Mouse (Mus musculus): ENCODE results near the gene Mrpl22.

The Mrpl22 gene

GRCm38 (mm10) chr11:58171459-58172091 is at the start of gene Mrpl22:
TSS of gene Mrpl22 (plus strand) at chr11:58171661.
- in situ Hi-C loops (cut with MboI, MseI): loop anchor here (5.0 kb wide), 1 partner anchor 136 kb away; the partner anchor contains the start of gene Zfp692

DNA sequence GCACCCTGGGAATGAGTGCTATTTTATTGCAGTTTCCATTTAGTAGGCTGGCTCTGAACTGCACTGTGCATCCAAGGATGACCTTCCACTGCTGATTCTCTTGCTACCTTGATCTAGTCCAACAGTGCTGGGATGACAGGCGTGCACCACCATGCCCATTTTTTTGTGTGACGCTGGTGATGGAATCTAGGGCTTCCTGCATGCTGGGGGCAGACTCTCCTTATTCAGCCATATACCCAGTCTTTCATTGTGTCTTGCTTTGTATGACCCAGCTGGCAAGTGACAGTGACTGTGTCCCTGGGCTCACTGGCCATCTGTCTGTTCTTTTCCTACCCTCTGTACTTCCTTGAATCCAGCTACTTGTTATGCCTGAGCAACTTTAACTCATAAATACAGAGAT is 47.8 kb upstream of the Mrpl22 start:
- in situ Hi-C loops (cut with MboI, MseI): no loop called here

DNA sequence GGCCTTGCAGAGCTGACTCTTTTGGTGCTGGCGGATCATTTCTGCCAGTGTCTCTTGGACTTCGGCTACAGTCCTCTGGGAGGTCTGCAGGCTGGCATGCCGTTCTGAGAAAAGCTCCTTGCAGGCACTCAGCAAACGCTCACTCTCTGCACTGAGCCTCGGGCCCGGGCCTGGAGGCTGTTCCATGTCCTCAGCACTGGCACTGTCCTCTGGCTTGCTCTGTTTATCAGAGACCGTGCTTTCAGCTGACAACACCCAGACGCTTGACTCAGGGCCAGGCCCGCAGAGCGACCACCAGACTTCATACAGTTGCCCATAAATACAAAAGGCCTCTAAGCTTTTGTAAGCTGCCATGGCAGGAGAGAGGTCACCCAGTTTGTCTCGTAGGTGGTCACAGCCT is 46.4 kb upstream of the Mrpl22 start:
- in situ Hi-C loops (cut with MboI, MseI): no loop called here

GRCm38 (mm10) chr11:58126397-58127160 is 44.9 kb upstream of the Mrpl22 start:
- in situ Hi-C loops (cut with MboI, MseI): no loop called here

DNA sequence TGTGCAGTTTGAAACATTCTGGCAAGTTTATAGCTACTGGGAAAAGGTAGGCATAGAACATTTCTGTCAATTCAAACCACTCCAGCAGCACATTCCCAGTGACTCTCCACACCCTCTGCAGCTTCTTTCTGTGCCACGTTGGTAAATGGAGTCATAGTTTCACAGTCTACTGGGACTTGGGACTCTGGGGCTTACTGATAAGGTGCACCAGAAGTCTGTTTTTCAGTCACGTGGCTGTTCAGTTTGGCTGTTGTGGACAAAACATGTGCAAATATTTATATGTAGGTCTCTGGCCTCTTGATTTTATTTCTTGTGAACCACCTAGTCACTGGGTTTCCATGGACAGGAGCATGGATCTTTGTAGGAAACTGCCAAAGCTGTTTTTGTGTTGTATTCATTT is 43.9 kb upstream of the Mrpl22 start:
- in situ Hi-C loops (cut with MboI, MseI): no loop called here

- in situ Hi-C loops (cut with MboI, MseI): no loop called here
Measured at GRCm38 (mm10) chr11:58129302-58129843, 42.1 kb upstream of the Mrpl22 start.

- in situ Hi-C loops (cut with MboI, MseI): no loop called here
Measured at GRCm38 (mm10) chr11:58132026-58132425, 39.4 kb upstream of the Mrpl22 start.

DNA sequence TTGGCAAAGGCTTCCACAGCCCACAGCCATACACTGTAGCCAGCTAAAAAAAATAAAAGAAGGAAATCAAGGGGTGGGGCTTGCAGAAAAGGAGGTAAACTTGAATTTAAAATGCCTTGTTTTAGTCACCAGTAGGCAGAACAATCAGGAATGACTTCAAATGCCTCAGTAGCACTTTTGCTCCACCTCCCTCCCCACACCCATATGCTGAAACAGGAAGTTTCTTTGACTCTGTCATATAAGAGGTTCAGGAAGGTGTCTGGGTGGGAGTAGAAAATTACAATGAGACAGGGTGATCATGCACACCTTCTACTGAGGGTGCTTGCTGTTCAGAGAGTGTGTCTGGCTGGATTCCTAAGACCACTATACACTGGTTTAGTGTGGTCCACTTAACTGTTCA is 36.6 kb upstream of the Mrpl22 start:
- in situ Hi-C loops (cut with MboI, MseI): no loop called here

DNA sequence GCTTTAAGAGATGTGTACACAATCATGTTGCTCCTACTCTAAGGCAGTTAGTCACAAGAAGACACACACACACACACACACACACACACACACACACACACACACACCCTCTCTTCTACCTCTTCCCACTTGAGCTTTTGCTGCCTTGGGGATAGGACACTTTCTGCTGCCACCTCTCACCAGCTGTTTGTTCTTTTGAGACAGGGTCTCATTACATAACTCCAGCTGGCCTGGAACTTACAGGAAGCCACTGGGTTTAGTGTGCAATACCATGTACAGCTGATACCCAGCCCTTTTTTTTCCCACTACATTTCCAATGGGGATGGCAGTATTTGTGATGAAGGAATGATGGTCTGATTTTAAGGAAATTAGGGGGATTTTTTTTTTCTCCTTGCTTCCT is 36.2 kb upstream of the Mrpl22 start:
- in situ Hi-C loops (cut with MboI, MseI): no loop called here

DNA sequence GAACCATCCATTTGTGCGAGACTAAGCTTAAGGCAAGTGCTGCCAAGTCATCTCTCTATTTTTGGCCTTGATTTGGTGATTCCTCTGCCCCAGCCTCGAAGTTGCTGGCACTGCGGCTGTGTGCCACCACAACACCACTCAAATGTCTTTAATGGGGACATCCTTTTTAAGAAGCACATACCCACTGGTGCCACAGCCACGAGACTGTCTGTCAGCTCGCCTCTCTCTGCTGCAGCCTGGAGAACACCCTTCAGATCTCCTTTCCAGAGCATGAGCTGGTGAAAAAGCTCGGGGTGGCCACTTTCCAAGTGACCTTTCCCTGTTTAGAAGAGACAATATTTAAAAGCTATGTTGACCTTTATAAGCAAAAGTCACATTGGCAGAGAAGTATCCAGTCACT is 34.8 kb upstream of the Mrpl22 start:
- in situ Hi-C loops (cut with MboI, MseI): no loop called here

DNA sequence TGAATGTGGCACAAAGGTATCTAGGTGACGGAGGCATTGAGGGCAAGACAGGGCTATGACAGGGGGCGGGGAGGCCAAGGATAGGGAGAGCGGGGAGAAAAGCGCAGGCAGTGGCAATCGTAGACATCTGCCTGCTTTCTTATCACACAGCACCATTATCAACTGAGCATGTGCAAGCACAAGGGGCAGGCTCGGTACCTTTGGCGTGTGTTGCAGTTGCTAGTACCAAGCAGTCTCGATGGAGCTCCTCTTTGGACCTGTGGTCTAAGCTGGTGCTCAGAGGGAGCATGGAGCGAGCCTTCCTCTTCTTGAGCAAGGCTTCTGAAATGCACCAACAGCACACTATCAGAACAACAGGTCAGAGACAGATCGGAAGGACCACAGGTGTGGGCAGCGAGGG is 32.6 kb upstream of the Mrpl22 start:
- in situ Hi-C loops (cut with MboI, MseI): no loop called here

DNA sequence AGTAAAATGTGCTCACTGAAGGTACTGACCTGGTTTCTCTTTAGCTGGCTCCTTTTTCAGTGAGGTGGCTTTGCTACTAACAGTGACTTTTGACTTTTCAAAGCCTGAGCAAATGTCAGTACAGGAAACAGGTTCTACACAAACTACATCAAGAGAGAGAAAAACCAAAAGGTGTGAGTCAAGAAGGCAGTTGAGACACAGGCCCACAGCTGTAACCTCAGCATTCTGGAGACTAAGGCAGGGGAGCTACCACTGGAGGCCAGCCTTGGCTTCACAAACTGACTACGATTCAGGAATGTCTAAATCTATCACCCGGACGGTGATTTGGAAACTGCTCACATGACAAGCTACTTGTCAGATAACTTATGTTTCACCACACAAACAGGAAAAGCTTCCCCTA is 32.0 kb upstream of the Mrpl22 start:
- in situ Hi-C loops (cut with MboI, MseI): no loop called here

- in situ Hi-C loops (cut with MboI, MseI): no loop called here
Measured at GRCm38 (mm10) chr11:58143704-58144426, 27.6 kb upstream of the Mrpl22 start.

GRCm38 (mm10) chr11:58146241-58146640 is 25.2 kb upstream of the Mrpl22 start:
- in situ Hi-C loops (cut with MboI, MseI): no loop called here

DNA sequence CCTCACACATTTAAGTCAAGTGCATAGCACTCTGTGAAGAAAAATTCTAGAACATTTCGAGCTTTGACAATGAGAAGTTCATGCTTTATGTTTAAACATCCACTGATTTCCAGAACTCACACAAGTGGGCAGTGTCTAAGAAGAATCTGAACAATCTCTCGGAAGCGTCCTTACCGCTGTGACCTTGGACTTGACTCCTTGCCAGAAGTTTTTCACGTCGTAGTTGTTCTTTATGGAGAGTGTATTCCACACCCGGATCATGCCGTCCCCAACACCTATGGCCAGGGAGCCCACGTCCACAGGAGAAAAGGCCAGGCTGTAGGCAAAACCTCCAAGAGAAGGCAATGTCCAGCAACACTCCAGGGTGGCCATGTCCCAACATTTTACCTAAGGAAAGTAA is 16.0 kb upstream of the Mrpl22 start:
- in situ Hi-C loops (cut with MboI, MseI): no loop called here

GRCm38 (mm10) chr11:58156871-58157270 is 14.6 kb upstream of the Mrpl22 start:
- in situ Hi-C loops (cut with MboI, MseI): no loop called here

DNA sequence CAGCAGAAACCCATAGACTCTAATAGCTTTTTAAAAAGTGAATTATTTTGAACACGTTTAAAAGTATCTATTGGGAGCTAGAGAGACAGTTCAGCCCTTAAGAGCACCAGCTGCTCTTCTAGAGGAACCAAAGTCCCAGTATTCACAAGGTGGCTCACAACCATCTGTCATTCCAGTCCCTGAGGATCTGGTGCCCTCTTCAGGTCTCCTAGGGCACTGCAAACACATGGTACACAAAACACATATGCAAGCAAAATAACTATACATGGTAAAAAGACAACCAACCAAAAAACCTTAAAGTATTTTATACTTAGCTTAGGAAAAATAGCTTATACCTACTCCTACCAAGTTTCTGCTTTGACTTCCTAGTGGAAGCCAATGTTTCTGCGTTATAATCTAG is 6.4 kb upstream of the Mrpl22 start:
- in situ Hi-C loops (cut with MboI, MseI): loop anchor here (10.0 kb wide), 1 partner anchor 210 kb away; no protein-coding TSS in a partner anchor

DNA sequence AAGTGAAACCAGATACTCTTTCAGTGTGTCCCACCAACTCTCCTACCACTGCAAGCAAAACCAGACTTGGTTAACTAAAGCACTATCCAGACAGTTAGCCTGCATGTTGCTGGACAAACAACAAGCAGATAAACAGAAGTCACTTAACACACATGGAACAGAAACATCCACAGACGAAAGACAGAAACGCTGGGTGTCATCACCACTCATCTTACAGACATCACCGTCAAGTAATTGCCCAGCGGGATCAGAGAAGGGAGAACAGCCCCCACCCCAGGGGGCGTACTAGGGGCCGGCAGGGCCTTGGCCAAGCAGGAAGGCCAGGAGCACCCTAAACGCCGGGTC is 3.7 kb upstream of the Mrpl22 start:
- in situ Hi-C loops (cut with MboI, MseI): loop anchor here (10.0 kb wide), 1 partner anchor 213 kb away; no protein-coding TSS in a partner anchor

DNA sequence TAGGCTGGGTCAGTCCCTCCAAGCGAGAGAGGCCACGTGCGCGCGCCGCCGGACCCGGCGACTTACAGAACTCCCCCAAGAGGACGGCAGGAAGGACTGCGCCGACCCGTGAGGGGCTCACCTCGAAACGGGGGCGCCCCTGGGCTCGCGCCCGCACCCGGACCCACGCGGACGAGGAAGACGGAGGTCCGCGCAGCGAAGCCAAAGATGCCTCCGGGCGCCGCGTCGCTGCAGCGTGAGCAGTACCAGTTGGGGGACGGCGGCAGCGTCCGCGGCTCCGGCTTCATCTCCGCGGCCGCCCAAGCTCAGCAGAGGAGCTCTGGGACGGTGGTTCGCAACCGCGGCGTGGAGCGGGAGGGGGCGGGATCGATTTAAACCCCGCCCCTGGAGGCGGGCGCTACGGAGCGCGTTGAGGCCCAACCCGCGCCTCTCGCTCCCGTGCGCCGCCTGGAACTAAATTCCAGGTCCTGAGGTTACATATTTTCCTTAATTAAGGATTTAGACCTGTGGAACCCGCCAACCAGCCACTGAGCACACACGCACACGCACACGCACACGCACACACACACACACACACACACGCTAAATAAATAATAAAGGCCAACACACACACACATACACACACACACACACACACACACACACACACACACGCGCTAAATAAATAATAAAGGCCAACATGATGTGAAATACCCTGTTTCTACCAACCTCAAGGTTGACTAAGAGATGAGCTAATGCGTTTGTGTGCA is 3.1 kb upstream of the Mrpl22 start, which contains the start of gene Gemin5:
Gene Gemin5, minus strand, starts transcription at position 373 of the 749 bp plus-strand sequence.
- in situ Hi-C loops (cut with MboI, MseI): loop anchor here (10.0 kb wide), 1 partner anchor 214 kb away; no protein-coding TSS in a partner anchor

DNA sequence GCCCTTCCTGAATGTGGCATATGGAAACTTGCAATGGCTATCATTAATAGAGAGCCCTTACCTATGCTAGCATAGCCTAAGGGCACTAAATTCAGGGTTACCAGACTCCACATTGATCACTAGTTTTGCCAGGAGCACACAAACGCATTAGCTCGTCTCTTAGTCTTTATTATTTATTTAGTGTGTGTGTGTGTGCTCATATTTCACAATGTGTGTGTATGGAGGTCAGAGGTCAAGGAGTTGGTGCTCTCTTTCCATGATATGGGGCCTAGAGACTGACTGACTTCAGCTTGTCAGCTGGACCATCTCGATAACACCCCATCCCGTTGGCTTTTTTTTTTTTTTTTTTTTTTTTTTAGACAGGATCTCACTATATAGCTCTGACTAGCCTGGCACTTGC is 1.8 kb upstream of the Mrpl22 start:
- in situ Hi-C loops (cut with MboI, MseI): loop anchor here (5.0 to 10.0 kb wide), 2 partner anchors 138 to 215 kb away; partner anchors contain the start of gene Zfp692

DNA sequence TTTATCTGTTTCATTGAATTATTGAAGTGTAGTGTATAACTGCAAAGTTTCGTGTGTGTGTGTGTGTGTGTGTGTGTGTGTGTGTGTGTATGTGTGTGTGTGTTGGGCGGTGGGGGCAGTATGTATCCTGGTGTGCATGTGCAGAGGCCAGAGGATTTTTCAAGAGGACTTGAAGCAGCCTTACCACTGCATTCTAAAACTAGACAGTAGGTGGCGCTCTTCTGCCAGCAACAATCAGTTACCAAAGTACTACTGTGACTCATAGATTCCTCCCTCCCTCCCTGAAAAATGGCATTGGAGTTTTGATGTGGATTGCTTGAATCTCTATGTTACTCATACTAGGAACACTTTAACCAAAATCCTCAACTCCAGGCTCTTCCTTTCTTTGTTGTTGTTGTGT is 8.1 kb downstream of the Mrpl22 start:
- in situ Hi-C loops (cut with MboI, MseI): no loop called here

Measured in regulatory T cell (primary cell).